Mouse (Mus musculus) T-helper 17 cell (primary cell): ENCODE results near the gene Med29.

Experiments used
- in situ Hi-C, 2 experiments: fragments of 300-600 bp; cut with MboI, MseI; formaldehyde crosslinking; loops; 1 replicate in 1 of 2; 2 replicates in 1 of 2; pipeline ENCODE4 v1.15.1; 2025; ENCODE audit warnings: high pct_unique_total_duplicates in 2 of 2

Med29 gene

GRCm38 (mm10) chr7:28376011-28376771 is 16.3 kb downstream of the Med29 start:
- in situ Hi-C loops, result no loop called here

GRCm38 (mm10) chr7:28375176-28375921 is 17.2 kb downstream of the Med29 start:
- in situ Hi-C loops, result no loop called here

GRCm38 (mm10) chr7:28374647-28375046 is 17.9 kb downstream of the Med29 start:
- in situ Hi-C loops, result no loop called here

- in situ Hi-C loops, result no loop called here
These were observed 18.5 kb downstream of the Med29 start for GRCm38 (mm10) chr7:28373891-28374495.

GRCm38 (mm10) chr7:28373131-28373581 is 19.4 kb downstream of the Med29 start:
- in situ Hi-C loops, result no loop called here

GRCm38 (mm10) chr7:28372251-28373108 is 20.0 kb downstream of the Med29 start, which contains the start of gene Plekhg2:
Gene Plekhg2 (minus strand): TSS chr7:28372599.
- in situ Hi-C loops, result no loop called here

- in situ Hi-C loops, result no loop called here
These were observed 21.0 kb downstream of the Med29 start for GRCm38 (mm10) chr7:28371514-28371989.

GRCm38 (mm10) chr7:28370977-28371513 is 21.5 kb downstream of the Med29 start:
- in situ Hi-C loops, result no loop called here

- in situ Hi-C loops, result no loop called here
These were observed 22.5 kb downstream of the Med29 start for GRCm38 (mm10) chr7:28370051-28370450.

- in situ Hi-C loops, result loop anchor here in 1 of 2 experiments (5.0 kb wide), 2 partner anchors 239 to 891 kb away; no protein-coding TSS in a partner anchor
These were observed 24.1 kb downstream of the Med29 start for GRCm38 (mm10) chr7:28368276-28368920.

- in situ Hi-C loops, result loop anchor here in 1 of 2 experiments (5.0 kb wide), 2 partner anchors 240 to 890 kb away; no protein-coding TSS in a partner anchor
These were observed 24.7 kb downstream of the Med29 start for GRCm38 (mm10) chr7:28367663-28368275.

GRCm38 (mm10) chr7:28362441-28363060 is 30.0 kb downstream of the Med29 start:
- in situ Hi-C loops, result loop anchor here in 1 of 2 experiments (5.0 kb wide), 1 partner anchor 35 kb away; no protein-coding TSS in a partner anchor

GRCm38 (mm10) chr7:28361647-28362341 is 30.7 kb downstream of the Med29 start:
- in situ Hi-C loops, result loop anchor here in 1 of 2 experiments (5.0 kb wide), 1 partner anchor 36 kb away; no protein-coding TSS in a partner anchor

- in situ Hi-C loops, result loop anchor here in 1 of 2 experiments (5.0 kb wide), 1 partner anchor 37 kb away; no protein-coding TSS in a partner anchor
These were observed 32.2 kb downstream of the Med29 start for GRCm38 (mm10) chr7:28360291-28360690.

GRCm38 (mm10) chr7:28359854-28360253 is 32.7 kb downstream of the Med29 start:
- in situ Hi-C loops, result loop anchor here in 1 of 2 experiments (5.0 kb wide), 1 partner anchor 37 kb away; no protein-coding TSS in a partner anchor

GRCm38 (mm10) chr7:28358431-28358830 is 34.1 kb downstream of the Med29 start:
- in situ Hi-C loops, result no loop called here

GRCm38 (mm10) chr7:28357984-28358383 is 34.5 kb downstream of the Med29 start:
- in situ Hi-C loops, result no loop called here

GRCm38 (mm10) chr7:28356981-28357380 is 35.5 kb downstream of the Med29 start:
- in situ Hi-C loops, result no loop called here
